Mouse (Mus musculus) c-Kit-positive CD71-positive TER-119-positive erythroid progenitor cells, embryonic 14.5 days (primary cell): ENCODE measurements around the gene Brd2.

Experiments used
- DNase-seq: peaks from one replicate; pipeline ENCODE4 v3.0.0-alpha.2; 2013; ENCODE audit warnings: low spot score

Brd2 gene

GRCm38 (mm10) chr17:34131911-34132310 lies 9.5 kb upstream of the Brd2 start:
- no peak for DNase-seq

- no peak for DNase-seq
These were observed 7.9 kb upstream of the Brd2 start for GRCm38 (mm10) chr17:34130073-34130947.

GRCm38 (mm10) chr17:34128944-34129791 lies 6.7 kb upstream of the Brd2 start:
- no peak for DNase-seq

GRCm38 (mm10) chr17:34128264-34128937 lies 6.0 kb upstream of the Brd2 start:
- no peak for DNase-seq

GRCm38 (mm10) chr17:34127475-34127874 lies 5.0 kb upstream of the Brd2 start:
- DNase-seq = peak; percentile 56

GRCm38 (mm10) chr17:34126826-34127420 lies 4.5 kb upstream of the Brd2 start:
- no peak for DNase-seq

GRCm38 (mm10) chr17:34124649-34125048 lies 2.2 kb upstream of the Brd2 start:
- DNase-seq = no peak

GRCm38 (mm10) chr17:34123518-34123917 lies 1.1 kb upstream of the Brd2 start:
- DNase-seq = no peak

GRCm38 (mm10) chr17:34123111-34123510 lies 677 bp upstream of the Brd2 start:
- no peak for DNase-seq

GRCm38 (mm10) chr17:34121879-34122187 lies 601 bp downstream of the Brd2 start:
- peak; percentile 53 for DNase-seq

- peak; percentile 48 for DNase-seq
These were observed 1.1 kb downstream of the Brd2 start for GRCm38 (mm10) chr17:34121172-34121878.

GRCm38 (mm10) chr17:34120814-34121171 lies 1.6 kb downstream of the Brd2 start:
- peak; percentile 78 for DNase-seq

GRCm38 (mm10) chr17:34120180-34120723 lies 2.2 kb downstream of the Brd2 start:
- peak; percentile 66 for DNase-seq

- DNase-seq = peak; percentile 99
These were observed 2.9 kb downstream of the Brd2 start, which contains the start of gene H2-DMa for GRCm38 (mm10) chr17:34119249-34120179. Gene H2-DMa (plus strand): TSS chr17:34119541.

GRCm38 (mm10) chr17:34118873-34119248 lies 3.6 kb downstream of the Brd2 start:
- no peak for DNase-seq

- DNase-seq = no peak
These were observed 4.1 kb downstream of the Brd2 start for GRCm38 (mm10) chr17:34118113-34118872.

- DNase-seq = no peak
These were observed 4.9 kb downstream of the Brd2 start for GRCm38 (mm10) chr17:34117421-34118112.

GRCm38 (mm10) chr17:34116736-34117370 lies 5.6 kb downstream of the Brd2 start:
- no peak for DNase-seq
